Mouse (Mus musculus) WW6 (cell line): ENCODE measurements at regions not wholly inside any gene's neighbourhood (a gene's known extent, or its start where the extent isn't known, plus 50 kb on each side); places are given as distances from the start of the nearest gene placed in this dataset.

Experiments used
- DNase-seq: peaks from one replicate; pipeline ENCODE4 v3.0.0-alpha.2; 2013; ENCODE audit warnings: low read depth, low spot score

DNA sequence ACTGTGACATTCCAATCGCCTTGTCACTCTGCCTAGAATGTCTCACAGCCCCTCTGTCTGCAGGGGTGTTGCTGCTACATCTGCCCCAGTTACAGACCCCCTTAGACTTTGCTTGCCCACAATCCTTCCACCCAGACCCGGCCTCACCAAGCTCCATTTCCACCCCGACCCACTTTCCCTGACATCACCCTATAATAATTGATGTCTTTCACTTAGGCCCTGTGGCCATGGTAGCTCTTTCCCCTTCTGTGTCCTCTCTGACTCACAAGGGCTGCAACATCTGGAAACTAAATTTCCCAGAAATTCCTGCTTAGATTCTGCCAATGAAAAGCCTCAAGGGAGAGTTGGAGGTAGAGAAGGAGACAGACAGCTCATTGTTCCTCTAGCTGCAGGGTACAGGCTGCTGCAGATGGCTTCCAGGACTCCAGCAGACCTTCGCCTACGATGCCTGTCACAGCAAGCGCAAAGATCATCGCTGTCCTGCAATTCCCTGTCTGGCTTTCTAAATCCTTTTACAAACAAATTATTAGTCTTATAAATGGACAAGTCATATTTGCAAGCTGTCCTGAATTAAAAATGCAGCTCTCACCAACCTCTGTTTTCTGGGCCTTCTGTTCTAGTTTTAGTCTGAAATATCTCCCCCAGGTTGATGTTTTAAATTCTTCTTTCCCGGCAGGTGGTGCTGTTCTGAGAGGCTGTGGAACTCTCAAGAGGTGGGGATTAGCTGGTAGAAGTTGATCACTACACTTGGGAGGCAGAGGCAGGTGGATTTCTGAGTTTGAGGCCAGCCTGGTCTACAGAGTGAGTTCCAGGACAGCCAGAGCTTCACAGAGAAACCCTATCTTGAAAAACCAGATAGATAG is 104.9 kb upstream of the Oxgr1 start:
- no peak for DNase-seq

DNA sequence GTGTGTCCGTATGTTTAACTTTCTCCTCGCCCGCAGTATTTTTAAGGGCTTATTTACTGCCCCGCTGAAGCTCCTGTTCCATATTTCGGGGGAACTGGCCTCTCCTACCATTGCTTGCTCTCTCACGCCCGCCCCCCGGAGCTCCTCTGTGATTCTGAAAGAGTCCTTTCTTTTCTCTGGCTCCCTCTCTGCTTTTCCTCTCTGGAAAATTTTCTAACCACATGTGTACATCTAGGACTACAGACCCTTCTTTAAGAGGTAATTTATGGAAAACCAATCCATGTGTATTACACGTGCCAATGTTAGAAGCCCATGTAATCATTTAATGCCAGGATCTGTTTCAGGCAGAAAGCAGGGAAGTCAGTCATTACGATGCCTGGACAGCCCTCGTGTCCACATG is 106.6 kb upstream of the Oxgr1 start:
- no peak for DNase-seq

DNA sequence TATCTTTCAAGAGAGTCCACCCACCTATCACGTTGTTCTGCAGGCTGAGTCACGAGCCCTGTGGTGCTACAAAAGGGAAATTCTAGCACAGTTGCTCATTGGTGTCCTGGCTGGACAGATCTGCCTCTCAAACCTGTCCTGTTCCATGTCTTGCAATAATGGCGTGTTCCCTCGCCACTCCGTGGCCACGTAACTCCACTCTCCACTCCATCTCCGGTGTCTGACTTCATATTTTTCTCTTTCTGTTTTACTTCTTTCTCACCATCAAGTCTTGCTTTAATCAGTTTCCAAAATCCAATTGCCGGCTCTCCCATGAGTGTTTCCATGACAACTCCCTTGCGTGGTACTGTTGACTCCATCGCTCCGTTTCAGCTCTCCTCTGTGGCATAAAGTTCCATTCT is 107.1 kb upstream of the Oxgr1 start:
- DNase-seq: no peak

DNA sequence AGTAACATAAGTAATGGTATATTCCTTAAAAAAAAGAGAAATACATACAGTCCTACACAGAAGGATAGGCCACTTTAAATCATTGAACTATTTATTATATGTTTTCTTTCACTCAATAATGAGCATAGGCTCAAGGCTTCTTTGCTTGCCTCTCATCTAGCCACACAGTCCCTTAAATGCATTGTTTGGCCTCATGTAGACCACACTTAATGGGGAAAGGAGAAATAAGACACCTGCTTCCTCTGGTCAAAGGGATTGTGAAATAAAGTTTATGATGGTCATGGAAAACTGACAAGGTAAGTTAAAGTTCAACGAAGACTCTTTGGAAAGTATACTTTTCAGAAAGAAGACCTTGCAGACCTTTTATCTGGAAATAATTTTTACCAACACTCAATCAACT is 108.4 kb upstream of the Oxgr1 start:
- no peak for DNase-seq

DNA sequence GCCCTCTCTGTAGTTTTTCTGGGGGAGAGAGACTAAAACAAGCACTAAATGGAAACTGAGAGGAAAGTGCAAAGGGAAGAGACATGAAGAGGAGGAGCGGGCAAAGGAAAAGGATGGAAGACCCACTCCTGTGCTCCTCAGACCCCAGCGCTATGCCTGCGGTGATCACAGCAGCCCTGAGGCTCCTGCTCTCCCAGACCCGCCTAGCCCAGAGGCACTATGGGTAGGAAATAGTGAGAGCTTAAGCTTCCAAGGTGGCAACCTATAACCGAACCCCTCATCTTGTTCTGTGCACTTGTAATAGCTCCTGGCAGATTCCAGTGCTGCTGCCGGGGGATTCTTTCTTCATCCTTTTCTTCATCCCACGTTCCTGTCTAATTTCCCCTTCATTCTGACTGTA is 112.2 kb upstream of the Oxgr1 start:
- no peak for DNase-seq

DNA sequence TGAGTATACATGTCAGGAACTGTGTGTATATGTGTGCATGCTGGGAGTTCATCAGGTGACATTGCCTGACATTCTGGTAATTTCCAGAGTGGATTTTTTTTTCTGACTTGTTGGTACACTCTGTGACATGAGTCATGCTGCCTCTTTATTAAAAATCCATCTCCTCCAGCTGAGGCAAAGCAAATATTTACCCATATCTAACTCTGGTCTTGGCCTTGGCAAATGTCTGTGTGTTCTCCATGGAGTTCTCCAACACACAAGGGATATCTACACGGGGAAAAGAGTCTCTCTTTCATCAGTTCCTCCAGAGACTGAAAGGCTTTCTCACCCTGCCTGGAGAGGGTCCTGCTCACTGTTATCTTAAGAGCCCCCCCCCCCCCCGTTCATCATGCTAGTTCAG is 111.3 kb upstream of the Mbnl2 start:
- DNase-seq: no peak

DNA sequence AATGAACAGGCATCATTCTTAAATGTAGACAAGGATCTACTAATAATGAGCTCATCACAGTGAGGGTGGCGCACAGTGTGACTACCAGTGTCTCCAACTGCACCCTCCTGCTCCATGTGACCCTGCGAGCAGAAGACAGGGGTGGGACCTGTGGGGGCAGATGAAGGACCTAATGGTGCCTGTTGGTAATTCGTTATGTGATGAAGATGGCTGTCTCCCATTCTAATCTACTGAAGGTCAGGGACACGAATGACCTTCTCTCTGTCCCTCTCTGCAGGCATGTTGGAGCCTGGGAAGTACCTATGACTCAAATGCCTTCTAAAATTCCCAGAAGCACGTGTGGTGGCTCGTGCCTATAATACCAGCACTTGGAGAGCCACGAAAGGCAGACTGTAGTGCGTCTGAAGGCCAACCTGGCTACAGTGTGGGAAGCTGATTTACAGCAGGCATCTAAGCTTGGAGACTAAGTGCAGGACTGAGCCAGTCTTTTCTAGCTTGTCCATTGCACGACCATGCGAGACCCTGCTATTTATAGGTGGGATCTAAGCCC is 109.9 kb upstream of the Mbnl2 start:
- DNase-seq: no peak

DNA sequence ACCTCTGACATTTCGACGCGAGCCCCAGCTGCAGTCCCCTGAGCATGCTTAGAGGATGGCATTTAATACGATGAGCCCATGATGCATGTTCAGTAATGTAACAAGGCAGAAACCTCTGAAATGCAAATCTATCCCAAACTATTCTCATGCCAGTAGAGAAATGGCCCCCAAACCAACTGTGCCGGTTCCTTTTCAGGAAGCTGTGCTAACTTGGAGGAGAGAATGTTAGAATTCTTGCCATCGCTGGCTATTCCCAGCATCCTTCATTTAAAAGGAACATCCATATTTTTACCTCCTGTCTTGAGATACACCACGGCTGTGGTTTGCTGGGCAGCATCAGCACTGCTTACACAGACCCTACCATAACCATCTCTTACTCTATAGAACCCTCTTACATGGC is 104.7 kb upstream of the Mbnl2 start:
- no peak for DNase-seq

DNA sequence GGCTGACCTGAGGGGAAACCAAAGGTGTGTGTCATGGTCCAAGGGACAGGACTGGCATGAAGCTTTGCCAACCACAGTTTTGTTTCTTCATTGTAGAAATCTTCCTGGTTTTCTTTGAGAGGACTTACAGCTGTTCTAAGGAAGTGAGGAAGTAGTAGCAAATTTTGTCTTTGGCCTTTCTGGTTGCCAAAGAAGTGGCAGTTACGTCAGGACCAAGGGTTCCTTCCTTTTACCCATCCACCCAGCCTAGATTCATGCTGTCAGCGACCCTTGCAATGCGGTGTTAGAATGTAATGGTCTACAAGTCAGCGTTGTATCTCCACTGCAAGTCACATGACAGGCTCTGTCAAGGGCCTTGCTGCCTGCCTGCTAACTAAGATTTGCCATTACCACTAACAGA is 103.4 kb upstream of the Mbnl2 start:
- DNase-seq: no peak

DNA sequence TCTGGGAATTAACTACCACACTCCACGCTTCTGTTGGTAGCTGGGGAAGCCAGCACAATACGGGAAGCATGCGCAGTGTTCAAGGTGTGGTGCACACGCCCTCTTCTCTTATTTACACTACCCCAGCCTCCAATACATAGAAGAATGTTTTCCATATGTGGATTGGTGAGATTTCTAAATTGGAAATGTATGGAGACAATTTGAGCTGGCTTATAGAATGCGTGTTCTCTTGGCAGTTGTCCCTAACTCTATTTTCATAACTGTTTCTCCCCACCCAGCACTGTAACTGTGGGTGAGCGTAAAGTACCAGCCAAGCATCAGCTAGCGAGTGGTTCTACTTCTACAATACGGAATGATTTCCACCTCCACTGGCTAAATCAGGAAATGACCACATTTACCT is 102.6 kb upstream of the Mbnl2 start:
- DNase-seq: no peak

DNA sequence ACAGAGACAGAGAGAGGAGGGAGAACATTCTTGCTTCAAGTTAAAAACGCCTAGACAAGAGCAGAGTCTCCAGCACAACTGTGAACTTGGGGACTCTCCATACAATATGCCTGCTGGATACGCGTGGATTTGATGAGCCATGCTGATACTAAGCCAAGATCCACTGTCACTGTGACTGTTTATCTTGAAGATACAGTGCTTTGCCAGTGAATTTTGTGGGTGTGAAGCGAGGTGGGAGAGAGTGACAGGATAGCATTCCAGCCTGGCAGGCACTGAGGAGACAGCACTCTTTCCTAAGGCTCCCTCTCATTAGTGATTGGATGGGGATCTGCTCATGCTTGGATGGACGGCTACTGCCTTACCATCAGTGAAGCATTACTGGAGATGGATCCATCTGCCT is 100.9 kb upstream of the Mbnl2 start:
- DNase-seq: no peak

DNA sequence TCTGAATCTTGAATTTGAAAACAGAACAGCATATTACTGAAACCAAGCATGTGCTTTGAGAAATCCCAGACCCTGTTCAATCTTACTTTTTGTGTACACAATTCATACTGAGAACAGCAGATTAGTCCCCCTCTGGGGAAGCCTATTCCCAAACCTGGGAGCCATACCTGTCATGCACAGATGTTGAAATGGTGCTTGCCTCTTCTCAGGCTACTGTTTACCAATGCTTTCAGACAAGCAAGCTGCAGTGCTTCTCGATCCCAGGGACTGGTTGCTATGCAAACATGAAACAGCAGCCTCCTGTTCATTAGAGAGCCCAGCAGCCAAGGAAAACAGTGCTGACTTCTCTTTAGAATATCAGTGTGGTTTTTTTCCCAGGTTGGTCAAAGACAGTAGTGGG is 80.3 kb upstream of the Mbnl2 start:
- no peak for DNase-seq

DNA sequence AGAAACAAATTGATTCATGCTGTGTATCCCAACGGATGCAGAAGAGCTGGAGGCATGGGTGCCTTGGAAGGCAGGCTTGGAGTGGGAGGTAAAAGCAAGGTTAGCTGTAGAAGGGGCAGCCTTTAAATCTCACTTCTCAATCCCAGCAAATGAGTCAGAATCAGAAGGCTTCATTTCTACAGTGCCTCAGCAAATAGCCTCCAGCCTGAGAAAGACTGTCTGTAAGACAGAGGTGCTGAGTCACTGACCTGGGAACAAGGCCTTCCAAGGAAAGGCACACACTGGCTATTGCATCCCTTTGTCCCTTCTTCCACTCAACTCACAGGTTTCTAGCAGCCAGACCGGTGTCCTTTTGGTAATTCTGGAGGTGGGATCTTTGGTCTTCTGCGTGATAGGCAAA is 63.7 kb upstream of the Mbnl2 start:
- DNase-seq: no peak

DNA sequence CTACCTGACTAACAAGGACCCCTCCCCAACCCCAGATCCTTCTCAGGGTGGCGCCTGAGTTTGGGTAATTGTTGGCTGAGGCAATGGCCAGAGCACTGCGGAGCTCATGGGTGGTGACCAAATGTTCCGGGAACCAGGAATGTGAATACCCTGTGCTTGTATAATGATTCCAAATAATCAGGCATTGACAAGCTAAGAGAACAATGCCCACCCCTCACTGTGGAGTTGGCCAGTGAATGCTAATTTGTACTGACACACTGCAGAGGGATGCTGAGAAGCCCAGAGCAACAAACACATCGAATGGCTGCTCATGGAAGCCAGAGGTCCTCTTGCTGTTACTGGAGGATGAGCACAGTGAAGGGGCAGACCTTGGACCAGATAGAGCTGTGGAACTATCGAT is 62.8 kb upstream of the Mbnl2 start:
- DNase-seq: no peak

DNA sequence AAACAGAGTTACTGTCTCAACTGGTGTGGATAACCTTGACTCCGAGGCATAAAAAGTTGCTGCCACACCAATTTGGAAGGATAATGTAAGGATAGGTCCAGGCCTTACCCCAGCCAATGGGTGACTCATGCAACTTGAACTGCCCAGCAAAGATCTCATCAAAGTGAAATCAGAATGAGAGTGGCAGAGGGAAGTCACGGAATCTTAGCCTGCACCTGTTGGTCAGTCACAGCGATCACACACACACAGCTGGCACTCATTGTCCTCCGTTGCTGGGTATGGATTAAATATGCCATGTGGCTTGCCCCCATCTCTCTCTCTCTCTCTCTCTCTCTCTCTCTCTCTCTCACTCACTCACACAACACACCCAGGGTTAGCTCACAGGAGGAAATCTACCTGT is 56.2 kb upstream of the Mbnl2 start:
- DNase-seq: no peak

DNA sequence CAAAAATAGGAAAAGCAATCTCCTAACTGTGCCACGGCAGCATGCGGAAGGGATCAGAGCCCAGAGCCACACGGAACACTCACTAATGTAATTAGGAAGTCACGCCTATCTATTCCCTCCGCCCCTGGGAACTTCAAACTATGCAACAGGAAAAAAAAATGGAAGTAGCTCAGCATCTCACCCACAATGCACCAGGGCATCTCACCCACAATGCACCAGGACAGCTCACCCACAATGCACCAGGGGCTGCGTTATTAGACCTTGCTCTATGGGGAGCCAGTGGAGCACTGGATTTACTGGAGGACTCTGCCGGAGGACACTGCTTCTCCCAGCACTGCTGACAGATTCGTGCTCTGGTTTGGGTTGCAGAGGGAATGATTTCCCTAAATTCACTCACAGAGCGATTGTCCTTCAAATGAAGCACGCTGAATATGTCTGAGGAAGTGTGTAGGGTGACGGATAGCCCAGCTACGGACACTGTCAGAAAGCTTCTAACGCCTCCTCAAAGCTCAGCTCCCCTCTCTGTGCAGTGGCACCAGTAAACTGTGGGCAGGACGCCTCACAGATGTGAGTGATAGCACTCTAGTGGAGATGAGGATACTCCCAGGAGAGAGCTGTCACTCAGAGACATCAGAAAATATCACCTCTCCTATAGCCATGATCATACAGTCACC is 51.8 kb upstream of the Mbnl2 start:
- no peak for DNase-seq

DNA sequence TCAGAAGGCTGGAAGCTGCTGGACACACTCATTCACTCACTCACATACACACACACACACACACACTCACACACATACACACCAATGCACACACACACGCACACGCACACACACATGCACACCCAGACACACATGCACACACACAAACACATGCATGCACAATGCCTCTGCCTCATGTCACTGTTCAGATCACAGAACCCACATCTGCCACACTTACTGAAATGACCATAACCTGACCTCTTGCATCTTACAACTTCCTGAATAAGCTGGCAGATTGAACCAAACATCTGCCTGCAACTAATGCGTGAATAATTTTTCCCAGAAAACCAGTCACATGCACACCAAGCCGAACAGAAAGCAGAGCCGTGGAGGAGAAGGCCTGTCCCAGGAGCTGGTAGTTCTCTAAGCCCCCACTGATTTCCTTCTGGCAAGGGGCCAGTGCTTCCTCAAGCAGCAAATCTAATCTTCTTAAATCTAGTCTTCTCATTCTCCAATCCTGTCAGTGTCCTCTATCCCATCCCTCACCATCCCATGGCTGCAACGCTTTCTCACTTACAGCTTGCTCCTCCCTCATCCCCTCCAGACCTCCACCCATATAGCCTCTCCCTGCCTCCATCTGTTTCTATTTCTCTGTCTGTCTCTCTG is 51.1 kb upstream of the Mbnl2 start:
- DNase-seq: no peak

DNA sequence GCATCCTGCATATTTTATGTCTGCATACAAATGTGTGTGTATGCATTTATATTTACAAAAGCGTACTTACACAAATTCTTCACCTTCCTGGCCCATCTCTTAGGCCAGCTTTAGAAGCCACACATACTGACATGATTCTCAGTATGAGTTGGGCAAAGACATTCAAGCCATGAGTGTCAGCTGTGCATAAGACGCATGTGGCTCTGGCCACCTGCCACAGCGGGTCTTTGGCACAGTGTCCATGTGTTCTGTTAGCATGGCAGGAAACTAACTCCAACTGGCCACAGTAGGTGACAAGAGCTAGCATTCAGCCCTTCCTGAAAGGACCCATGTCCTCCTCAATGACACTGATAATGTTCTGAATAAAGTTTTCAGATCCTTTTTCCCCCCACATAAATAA is 49.8 kb upstream of the Mbnl2 start:
- no peak for DNase-seq
